Mouse (Mus musculus): Measurements from ENCODE around the gene Kcnq2. TPM values are rescaled to one million over a fixed set of nuclear protein-coding genes. Genes with fewer than 3 reads are reported as not detected.

Gene Kcnq2
- polyA plus RNA-seq, 1 experiment from 2014 or later: 1.5 TPM

- Histone ChIP-seq H3K36me3 (no peaks in the 10 kb centered on the region), H3K4me2 (peak within 1 kb of the TSS; percentile 41), H3K9me3 (no peaks in the 10 kb centered on the region), H3K27ac (no peak within 1 kb of the TSS), H3K27me3 (replicated peaks) (peaks cover 47% of the 10 kb centered on the region), H3K4me3 (replicated peaks) (peak within 1 kb of the TSS; percentile 18), H3K9ac (no peak within 1 kb of the TSS), H3K4me1 (peaks cover 5% of the 10 kb centered on the region; the same call in 1 of the 2 replicates)
- WGBS: 6% methylated on average over 55 of the region's 55 CpGs
- no peak for ATAC-seq (ENCODE audit: insufficient read depth, low FRiP score, low read depth)
Measured at GRCm38 (mm10) chr2:181156248-181157121, 21.4 kb upstream of the Kcnq2 start, which contains the start of gene Eef1a2. Gene Eef1a2 (minus strand): TSS chr2:181157014.

- 76% methylated on average over 4 of the region's 4 CpGs for WGBS
- H3K9ac ChIP-seq: no peak overlapping the region
- no peaks in the 10 kb centered on the region for H3K9me3 ChIP-seq
- no peaks in the 10 kb centered on the region for H3K36me3 ChIP-seq
- ATAC-seq (ENCODE audit: insufficient read depth, low FRiP score, low read depth): no peak
- peaks cover 49% of the 10 kb centered on the region for H3K27me3 ChIP-seq (replicated peaks)
- H3K4me1 ChIP-seq: peaks cover 5% of the 10 kb centered on the region; the same call in 1 of the 2 replicates
- H3K4me2 ChIP-seq: no peak overlapping the region
- H3K4me3 ChIP-seq (replicated peaks): no peak overlapping the region
- H3K27ac ChIP-seq: no peak overlapping the region
Measured at GRCm38 (mm10) chr2:181155801-181156200, 20.7 kb upstream of the Kcnq2 start.

GRCm38 (mm10) chr2:181154831-181155415, 19.8 kb upstream of the Kcnq2 start:
- ATAC-seq (ENCODE audit: insufficient read depth, low FRiP score, low read depth): no peak
- Histone ChIP-seq H3K4me3 (replicated peaks) (no peak overlapping the region), H3K36me3 (no peaks in the 10 kb centered on the region), H3K4me2 (no peak overlapping the region), H3K27me3 (replicated peaks) (peaks cover 52% of the 10 kb centered on the region), H3K27ac (no peak overlapping the region), H3K4me1 (peaks cover 5% of the 10 kb centered on the region; the same call in 1 of the 2 replicates), H3K9ac (no peak overlapping the region), H3K9me3 (no peaks in the 10 kb centered on the region)
- 74% methylated on average over 8 of the region's 8 CpGs for WGBS

GRCm38 (mm10) chr2:181154361-181154760, 19.3 kb upstream of the Kcnq2 start:
- peaks cover 58% of the 10 kb centered on the region for H3K27me3 ChIP-seq (replicated peaks)

GRCm38 (mm10) chr2:181153837-181154236, 18.7 kb upstream of the Kcnq2 start:
- 5% methylated on average over 1 of the region's 1 CpGs for WGBS
- no peak for ATAC-seq (ENCODE audit: insufficient read depth, low FRiP score, low read depth)
- H3K9ac ChIP-seq: no peak overlapping the region
- no peaks in the 10 kb centered on the region for H3K36me3 ChIP-seq
- H3K27ac ChIP-seq: no peak overlapping the region
- H3K27me3 ChIP-seq (replicated peaks): peaks cover 61% of the 10 kb centered on the region
- H3K4me2 ChIP-seq: no peak overlapping the region
- no peak overlapping the region for H3K4me3 ChIP-seq (replicated peaks)
- peaks cover 5% of the 10 kb centered on the region; the same call in 1 of the 2 replicates for H3K4me1 ChIP-seq
- H3K9me3 ChIP-seq: no peaks in the 10 kb centered on the region

More at GRCm38 (mm10) chr2:181154361-181154760, 19.3 kb upstream of the Kcnq2 start:
- no peak overlapping the region for H3K4me2 ChIP-seq
- 84% methylated on average over 3 of the region's 3 CpGs for WGBS
- H3K4me1 ChIP-seq: peaks cover 5% of the 10 kb centered on the region; the same call in 1 of the 2 replicates
- H3K36me3 ChIP-seq: no peaks in the 10 kb centered on the region
- no peak overlapping the region for H3K4me3 ChIP-seq (replicated peaks)
- H3K27ac ChIP-seq: no peak overlapping the region
- no peak for ATAC-seq (ENCODE audit: insufficient read depth, low FRiP score, low read depth)
- no peaks in the 10 kb centered on the region for H3K9me3 ChIP-seq
- no peak overlapping the region for H3K9ac ChIP-seq

GRCm38 (mm10) chr2:181153131-181153530, 18.0 kb upstream of the Kcnq2 start:
- peaks cover 61% of the 10 kb centered on the region for H3K27me3 ChIP-seq (replicated peaks)
- H3K9ac ChIP-seq: no peak overlapping the region
- 81% methylated on average over 1 of the region's 1 CpGs for WGBS
- H3K4me3 ChIP-seq (replicated peaks): no peak overlapping the region
- no peaks in the 10 kb centered on the region for H3K36me3 ChIP-seq
- H3K27ac ChIP-seq: no peak overlapping the region
- no peak overlapping the region for H3K4me2 ChIP-seq
- no peak for ATAC-seq (ENCODE audit: insufficient read depth, low FRiP score, low read depth)
- H3K9me3 ChIP-seq: no peaks in the 10 kb centered on the region
- peaks cover 5% of the 10 kb centered on the region; the same call in 1 of the 2 replicates for H3K4me1 ChIP-seq

- no peak overlapping the region for H3K9ac ChIP-seq
- H3K4me2 ChIP-seq: no peak overlapping the region
- H3K4me1 ChIP-seq: peaks cover 5% of the 10 kb centered on the region; the same call in 1 of the 2 replicates
- peaks cover 57% of the 10 kb centered on the region for H3K27me3 ChIP-seq (replicated peaks)
- 90% methylated on average over 17 of the region's 17 CpGs for WGBS
- no peak for ATAC-seq (ENCODE audit: insufficient read depth, low FRiP score, low read depth)
- no peaks in the 10 kb centered on the region for H3K36me3 ChIP-seq
- no peak overlapping the region for H3K4me3 ChIP-seq (replicated peaks)
- no peak overlapping the region for H3K27ac ChIP-seq
- H3K9me3 ChIP-seq: no peaks in the 10 kb centered on the region
Measured at GRCm38 (mm10) chr2:181152701-181153100, 17.6 kb upstream of the Kcnq2 start.

GRCm38 (mm10) chr2:181150281-181150680, 15.2 kb upstream of the Kcnq2 start:
- no peaks in the 10 kb centered on the region for H3K36me3 ChIP-seq
- H3K4me1 ChIP-seq: no peaks in the 10 kb centered on the region
- H3K9ac ChIP-seq: no peak overlapping the region
- H3K9me3 ChIP-seq: no peaks in the 10 kb centered on the region
- WGBS: 62% methylated on average over 6 of the region's 6 CpGs
- H3K27ac ChIP-seq: no peak overlapping the region
- H3K27me3 ChIP-seq (replicated peaks): peaks cover 41% of the 10 kb centered on the region
- ATAC-seq (ENCODE audit: insufficient read depth, low FRiP score, low read depth): no peak
- no peak overlapping the region for H3K4me2 ChIP-seq
- no peak overlapping the region for H3K4me3 ChIP-seq (replicated peaks)

GRCm38 (mm10) chr2:181148318-181148955, 13.3 kb upstream of the Kcnq2 start:
- Histone ChIP-seq H3K9me3 (no peaks in the 10 kb centered on the region), H3K4me2 (peak overlapping the region; percentile 74), H3K4me3 (replicated peaks) (peak overlapping the region; percentile 41), H3K4me1 (no peaks in the 10 kb centered on the region), H3K36me3 (no peaks in the 10 kb centered on the region), H3K27ac (no peak overlapping the region), H3K27me3 (replicated peaks) (peaks cover 32% of the 10 kb centered on the region), H3K9ac (no peak overlapping the region)
- no peak for ATAC-seq (ENCODE audit: insufficient read depth, low FRiP score, low read depth)
- 18% methylated on average over 15 of the region's 31 CpGs for WGBS

GRCm38 (mm10) chr2:181147546-181148317, 12.6 kb upstream of the Kcnq2 start:
- no peak overlapping the region for H3K27ac ChIP-seq
- peaks cover 31% of the 10 kb centered on the region for H3K27me3 ChIP-seq (replicated peaks)
- no peaks in the 10 kb centered on the region for H3K36me3 ChIP-seq
- under 1% methylated on average over 58 of the region's 61 CpGs for WGBS
- no peak overlapping the region for H3K9ac ChIP-seq
- peak overlapping the region; percentile 41 for H3K4me3 ChIP-seq (replicated peaks)
- peak overlapping the region; percentile 74 for H3K4me2 ChIP-seq
- peak; percentile 33; the same call in 1 of the 2 replicates for ATAC-seq (ENCODE audit: insufficient read depth, low FRiP score, low read depth)
- no peaks in the 10 kb centered on the region for H3K4me1 ChIP-seq
- no peaks in the 10 kb centered on the region for H3K9me3 ChIP-seq

GRCm38 (mm10) chr2:181146976-181147545, 12.0 kb upstream of the Kcnq2 start:
- ATAC-seq (ENCODE audit: insufficient read depth, low FRiP score, low read depth): no peak
- Histone ChIP-seq H3K27me3 (replicated peaks) (peaks cover 28% of the 10 kb centered on the region), H3K36me3 (no peaks in the 10 kb centered on the region), H3K9ac (no peak overlapping the region), H3K9me3 (no peaks in the 10 kb centered on the region), H3K27ac (no peak overlapping the region), H3K4me1 (no peaks in the 10 kb centered on the region), H3K4me2 (peak overlapping the region; percentile 74; the same call in 1 of the 2 replicates), H3K4me3 (replicated peaks) (no peak overlapping the region)
- 44% methylated on average over 4 of the region's 4 CpGs for WGBS
